Mouse (Mus musculus) adrenal gland, postnatal 0 days (tissue): ENCODE results near the gene Sec22a. TPM values are rescaled to one million over a fixed set of nuclear protein-coding genes. Genes with fewer than 3 reads are reported as not detected.

Source experiments
- polyA plus RNA-seq: library from polyadenylated mRNA; unstranded; fragments of >200 nt; fragmentation: Nextera tagmentation; extraction: Ambion mirVana; gene quantifications from 2 replicates; pipeline ENCODE4 v1.2.1, GENCODE M21; 2015

Gene Sec22a
- 64.6 and 69.4 TPM in 2 replicates for polyA plus RNA-seq

DNA sequence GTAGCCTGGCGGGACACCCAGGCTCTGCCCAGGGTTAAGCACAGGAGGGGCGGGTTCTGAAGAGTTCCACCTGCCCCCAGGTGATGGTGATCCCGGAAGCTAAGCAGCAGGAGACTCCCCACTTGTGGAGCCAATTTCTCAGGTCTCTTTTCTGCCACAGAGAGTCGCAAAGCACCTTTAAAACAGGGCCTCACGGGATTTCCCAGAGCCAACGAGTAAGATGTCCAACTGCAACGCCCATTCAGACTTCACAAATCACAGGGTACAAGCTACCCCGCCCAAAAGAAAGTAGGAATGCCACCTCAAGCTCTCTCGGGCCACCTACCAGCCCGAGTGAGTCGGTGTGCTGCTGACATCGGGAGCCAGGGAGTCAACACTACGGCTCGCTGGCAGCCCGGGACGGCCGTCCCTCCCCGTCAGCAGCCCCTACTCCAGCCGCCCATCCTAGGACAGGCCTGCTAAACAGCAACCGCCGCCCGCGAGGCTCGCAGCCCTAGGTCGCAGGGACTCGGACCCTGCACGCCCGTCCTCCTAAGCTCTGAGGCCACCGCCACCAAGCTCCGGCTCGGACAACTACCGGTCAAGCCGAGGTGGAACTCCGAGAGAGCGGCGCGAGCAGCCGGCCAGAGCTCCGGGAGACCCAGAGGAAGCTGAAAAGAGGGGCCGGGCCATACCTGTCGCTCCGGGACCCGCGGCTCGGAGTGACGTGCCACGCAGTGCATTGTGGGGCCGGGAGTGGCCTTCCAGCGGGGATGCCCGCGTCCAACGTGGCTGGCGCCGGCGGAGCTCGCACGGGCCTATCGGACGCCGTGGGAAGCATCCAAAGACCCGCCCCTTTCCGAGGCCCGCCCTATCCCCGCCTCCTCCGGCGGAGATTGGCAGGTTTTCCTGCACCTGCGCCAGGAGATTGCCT lies at the start of gene Sec22a:
Gene Sec22a, minus strand, starts transcription at position 769 of the 913 bp plus-strand sequence.

Other genes starting within 250 kb of the Sec22a start
- 0.87 and 1.5 TPM in 2 replicates for gene Adcy5, start 209.0 kb downstream of the Sec22a start, polyA plus RNA-seq
- 17.3 and 24.7 TPM in 2 replicates for gene Pdia5, start 127.0 kb upstream of the Sec22a start, polyA plus RNA-seq
- gene Sema5b, start 177.2 kb upstream of the Sec22a start, polyA plus RNA-seq = 5.5 and 16.7 TPM in 2 replicates